In genomic region chr11:88186078-88186946, GRCm38 (mm10) we compare ENCODE assay signal across 10 mouse cellular contexts. TPM values are rescaled to one million over a fixed set of nuclear protein-coding genes. Genes with fewer than 3 reads are reported as not detected.
DNase-seq lines count a peak whose midpoint lies in the region; ATAC-seq and TF ChIP-seq lines count a peak whose summit lies in the region.
"Had no signal": no experiment of that assay in that cellular context is flagged by ENCODE, and none has a peak within 500 bp of the region (broad histone marks: within the 10 kb centered on the region; RNA-seq: fewer than 3 reads in every experiment).

No protein-coding gene starts in this region.

- no peak for ATAC-seq in lung, postnatal 0 days
- no peak for ATAC-seq in midbrain, embryonic 12.5 days (ENCODE audit: low FRiP score, low read depth)
- ATAC-seq in stomach, postnatal 0 days (ENCODE audit: low FRiP score, low TSS enrichment) = no peak
- ATAC-seq in erythroid progenitor cell, adult 5-6 weeks (replicated peaks; ENCODE audit: low FRiP score, poor library complexity, severe bottlenecking) = no peak

- H3K4me1 ChIP-seq in lung, postnatal 0 days (ENCODE audit: insufficient read depth, low read depth, low read length) = no peaks in the 10 kb centered on the region; the same call in 1 of the 2 replicates
- peaks cover 12% of the 10 kb centered on the region for H3K4me1 ChIP-seq in lung, adult 2 months (ENCODE audit: control insufficient read depth, insufficient read depth, low read length)
- peaks cover 28% of the 10 kb centered on the region for H3K4me1 ChIP-seq in midbrain, embryonic 12.5 days
- H3K4me1 ChIP-seq in stomach, postnatal 0 days (replicated peaks; ENCODE audit: control insufficient read depth, insufficient read depth) = peaks cover 8% of the 10 kb centered on the region

- no peaks in the 10 kb centered on the region for H3K27me3 ChIP-seq in lung, postnatal 0 days (replicated peaks; ENCODE audit: insufficient read depth, low read length)
- H3K27me3 ChIP-seq in midbrain, embryonic 12.5 days = peaks cover 20% of the 10 kb centered on the region
- H3K27me3 ChIP-seq in stomach, postnatal 0 days (ENCODE audit: control insufficient read depth, insufficient read depth, low read length) = no peaks in the 10 kb centered on the region
- H3K27me3 ChIP-seq: Patski had no signal

- peak overlapping the region; percentile 6; the same call in 1 of the 2 replicates for H3K9ac ChIP-seq in lung, postnatal 0 days (replicated peaks; ENCODE audit: low read depth)
- H3K9ac ChIP-seq in midbrain, embryonic 12.5 days (replicated peaks) = no peak overlapping the region
- 0 out of 2 replicates have a peak overlapping the region, but pooled peaks have one; percentile 51 for H3K9ac ChIP-seq in stomach, postnatal 0 days (ENCODE audit: low read length)

- H3K27ac ChIP-seq in lung, postnatal 0 days (ENCODE audit: low read length) = no peak overlapping the region
- H3K27ac ChIP-seq in midbrain, embryonic 12.5 days (replicated peaks) = peak overlapping the region; percentile 68
- peak overlapping the region; percentile 83 for H3K27ac ChIP-seq in stomach, postnatal 0 days (replicated peaks)

- no peaks in the 10 kb centered on the region for H3K36me3 ChIP-seq in lung, postnatal 0 days (ENCODE audit: insufficient read depth, low read length)
- peaks cover 27% of the 10 kb centered on the region for H3K36me3 ChIP-seq in midbrain, embryonic 12.5 days
- H3K36me3 ChIP-seq in stomach, postnatal 0 days (ENCODE audit: control insufficient read depth, insufficient read depth, low read length) = peaks cover 5% of the 10 kb centered on the region; the same call in 1 of the 2 replicates

- H3K4me2 ChIP-seq in lung, postnatal 0 days (replicated peaks; ENCODE audit: low read depth, low read length) = no peak overlapping the region
- no peak overlapping the region for H3K4me2 ChIP-seq in midbrain, embryonic 12.5 days (replicated peaks)
- H3K4me2 ChIP-seq in stomach, postnatal 0 days (replicated peaks; ENCODE audit: low read depth) = no peak overlapping the region

- WGBS in lung, postnatal 0 days = 88% methylated on average over 14 of the region's 14 CpGs
- WGBS in lung, adult 2 months = 90% methylated on average over 14 of the region's 14 CpGs
- WGBS in midbrain, embryonic 12.5 days = 40% methylated on average over 14 of the region's 14 CpGs
- WGBS in stomach, postnatal 0 days = 64% methylated on average over 14 of the region's 14 CpGs

- H3K4me3 ChIP-seq in lung, postnatal 0 days (ENCODE audit: low read depth, low read length) = no peak overlapping the region
- H3K4me3 ChIP-seq in lung, adult 2 months (replicated peaks; ENCODE audit: extremely low read depth, low read depth, low read length) = no peak overlapping the region
- no peak overlapping the region for H3K4me3 ChIP-seq in midbrain, embryonic 12.5 days
- H3K4me3 ChIP-seq in stomach, postnatal 0 days (ENCODE audit: low read depth, low read length) = no peak overlapping the region
- H3K4me3 ChIP-seq: myocyte had no signal

- H3K9me3 ChIP-seq in lung, postnatal 0 days (ENCODE audit: low read length) = no peaks in the 10 kb centered on the region
- no peaks in the 10 kb centered on the region for H3K9me3 ChIP-seq in midbrain, embryonic 12.5 days
- H3K9me3 ChIP-seq in stomach, postnatal 0 days (ENCODE audit: control insufficient read depth, low read length) = no peaks in the 10 kb centered on the region

- no peak for TF ChIP-seq CTCF in lung, postnatal 0 days (IDR thresholded peaks at IDR 0.05)
- no peak for TF ChIP-seq CTCF in lung, adult 2 months (IDR thresholded peaks at IDR 0.05; ENCODE audit: insufficient read depth, low read length)
- no peak for TF ChIP-seq CTCF in stomach, postnatal 0 days (IDR thresholded peaks at IDR 0.05; ENCODE audit: low read depth)

- no peak for TF ChIP-seq EP300 in lung, postnatal 0 days (IDR thresholded peaks at IDR 0.05)
- no peak for TF ChIP-seq EP300 in stomach, postnatal 0 days (optimal IDR thresholded peaks at IDR 0.05)

- no peak for TF ChIP-seq POLR2A in lung, adult 2 months (IDR thresholded peaks at IDR 0.05; ENCODE audit: borderline replicate concordance, extremely low read depth, low read depth, low read length)

- DNase-seq in adrenal gland, postnatal 14 days = peak; percentile 2
- no peak for DNase-seq in adrenal gland, postnatal 10 days
- DNase-seq in lung, postnatal 0 days (ENCODE audit: low spot score) = no peak
- DNase-seq in lung, adult 2 months = no peak
- no peak for DNase-seq in stomach, postnatal 0 days (ENCODE audit: low spot score)
- no peak for DNase-seq in urinary bladder, adult 18-20 months (ENCODE audit: low spot score in 2 of 2)

RNA-seq across cellular contexts. Expression of gene Mrps23, which starts 17.9 kb away (rescaled TPM):
- total RNA-seq in adrenal gland, postnatal 14 days (2021) = 173 and 176 TPM in 2 replicates
- total RNA-seq in adrenal gland, postnatal 10 days (2021) = 100 to 1,000 TPM; 175 to 192 TPM
- 46.5 TPM in 2 replicates for polyA plus RNA-seq in lung, postnatal 0 days (2015; fragmentation: Nextera tagmentation; extraction: Ambion mirVana)
- polyA plus RNA-seq in lung, adult 2 months (2012; rRNA removed) = 23.3 and 39.0 TPM in 2 replicates
- polyA plus RNA-seq in midbrain, embryonic 12.5 days (2016; fragmentation: Nextera tagmentation; extraction: Ambion mirVana) = 69.5 and 71.1 TPM in 2 replicates
- polyA plus RNA-seq in stomach, postnatal 0 days (2015; fragmentation: Nextera tagmentation; extraction: Ambion mirVana) = 54.7 and 55.4 TPM in 2 replicates
- 18.7 and 24.3 TPM in 2 replicates for total RNA-seq in erythroid progenitor cell, adult 5-6 weeks (2015; ENCODE audit: low replicate concordance)
- 15.8 and 23.1 TPM in 2 replicates for total RNA-seq in erythroid progenitor cell, adult 5-6 weeks (2017; ENCODE audit: low replicate concordance)
